Mouse (Mus musculus) MEL (cell line): ENCODE measurements around the gene Snx29. TPM values are rescaled to one million over a fixed set of nuclear protein-coding genes. Genes with fewer than 3 reads are reported as not detected.

Source experiments
- DNase-seq: peaks from one replicate; pipeline ENCODE4 v3.0.0; 2011; ENCODE audit warnings: low read depth, low spot score
- H3K27ac ChIP-seq: 2 replicates; pipeline ENCODE4 v1.5.1; 2012; ENCODE audit warnings: low read depth, mild to moderate bottlenecking, control low read depth, low read length, moderate library complexity; ENCODE audit not compliant: control insufficient read depth
- H3K27me3 ChIP-seq, 2 experiments: fragments of 150-350 bp in 1 of 2; sonication (generic) in 1 of 2; 2 replicates each; pipeline ENCODE4 v1.6.1; 2012; ENCODE audit warnings: low read length in 2 of 2, mild to moderate bottlenecking in 2 of 2, improper control_type of control experiment in 1 of 2, moderate library complexity in 1 of 2; ENCODE audit not compliant: insufficient read depth in 2 of 2, control insufficient read depth in 1 of 2
- H3K36me3 ChIP-seq, 2 experiments: 2 replicates each; pipeline ENCODE4 v1.6.1; 2012 to 2014; ENCODE audit warnings: low read length in 2 of 2, improper control_type of control experiment in 1 of 2, inconsistent platforms in 1 of 2, mild to moderate bottlenecking in 1 of 2; ENCODE audit not compliant: insufficient read depth in 2 of 2, control insufficient read depth in 1 of 2
- H3K4me1 ChIP-seq, 2 experiments: fragments of 150-350 bp in 1 of 2; sonication (generic) in 1 of 2; 2 replicates each; pipeline ENCODE4 v1.6.1; 2012; ENCODE audit warnings: low read length in 2 of 2, improper control_type of control experiment in 1 of 2, mild to moderate bottlenecking in 1 of 2; ENCODE audit not compliant: insufficient read depth in 2 of 2, control insufficient read depth in 1 of 2
- H3K4me3 ChIP-seq, 2 experiments: fragments of 150-350 bp in 1 of 2; sonication (generic) in 1 of 2; 2 replicates each; pipeline ENCODE4 v1.5.1; 2012; ENCODE audit warnings: low read depth in 2 of 2, low read length in 2 of 2, mild to moderate bottlenecking in 2 of 2, moderate library complexity in 2 of 2, control low read depth in 1 of 2, improper control_type of control experiment in 1 of 2; ENCODE audit not compliant: control insufficient read depth in 1 of 2, insufficient read depth in 1 of 2
- H3K79me2 ChIP-seq: 2 replicates; pipeline ENCODE4 v1.6.1; 2012; ENCODE audit warnings: mild to moderate bottlenecking, low read length, moderate library complexity; ENCODE audit not compliant: control insufficient read depth, poor library complexity, insufficient read depth
- H3K9ac ChIP-seq: 2 replicates; pipeline ENCODE4 v1.6.1; 2012; ENCODE audit warnings: low read depth, mild to moderate bottlenecking, control low read depth, low read length, moderate library complexity; ENCODE audit not compliant: control insufficient read depth, poor library complexity, severe bottlenecking
- H3K9me3 ChIP-seq: fragments of 150-350 bp; sonication (generic); replicated peaks from 2 replicates; pipeline ENCODE4 v1.6.1; 2012; ENCODE audit warnings: mild to moderate bottlenecking, low read length, improper control_type of control experiment, moderate library complexity; ENCODE audit not compliant: insufficient read depth
- BHLHE40 ChIP-seq: IDR thresholded peaks from 2 replicates; pipeline ENCODE4 v1.6.1; 2012; ENCODE audit warnings: low read depth, mild to moderate bottlenecking, inconsistent platforms, low read length, improper control_type of control experiment, borderline replicate concordance
- CHD1 ChIP-seq: IDR thresholded peaks from 2 replicates; pipeline ENCODE4 v1.6.1; 2012; ENCODE audit warnings: low read depth, mild to moderate bottlenecking, inconsistent platforms, low read length, improper control_type of control experiment
- CTCF ChIP-seq, 3 experiments: IDR thresholded peaks in 2 of 3; conservative IDR thresholded peaks in 1 of 3; 2 replicates each; pipeline ENCODE4 v1.5.1; 2011 to 2012; ENCODE audit warnings: low read length in 3 of 3, low read depth in 2 of 3, mild to moderate bottlenecking in 2 of 3, improper control_type of control experiment in 1 of 3, inconsistent platforms in 1 of 3, mixed read lengths in 1 of 3, moderate library complexity in 1 of 3; ENCODE audit not compliant: control insufficient read depth in 1 of 3, insufficient read depth in 1 of 3, poor library complexity in 1 of 3, severe bottlenecking in 1 of 3
- E2F4 ChIP-seq: IDR thresholded peaks from 2 replicates; pipeline ENCODE4 v1.6.1; 2011; ENCODE audit warnings: low read depth, low read length, improper control_type of control experiment, borderline replicate concordance
- GATA1 ChIP-seq: IDR thresholded peaks from 2 replicates; pipeline ENCODE4 v1.6.1; 2011; ENCODE audit warnings: low read depth, low read length, improper control_type of control experiment
- HCFC1 ChIP-seq: IDR thresholded peaks from 2 replicates; pipeline ENCODE4 v1.6.1; 2012; ENCODE audit warnings: low read depth, mild to moderate bottlenecking, inconsistent platforms, low read length, improper control_type of control experiment, moderate library complexity
- KAT2A ChIP-seq: conservative IDR thresholded peaks from 2 replicates; pipeline ENCODE4 v1.6.1; 2012; ENCODE audit warnings: low read depth, low read length, improper control_type of control experiment, inconsistent platforms
- MAX ChIP-seq: IDR thresholded peaks from 2 replicates; pipeline ENCODE4 v1.6.1; 2011; ENCODE audit warnings: low read length, improper control_type of control experiment
- MYB ChIP-seq: IDR thresholded peaks from 2 replicates; pipeline ENCODE4 v1.6.1; 2011; ENCODE audit warnings: mild to moderate bottlenecking, low read depth, low read length, improper control_type of control experiment
- MYC ChIP-seq: IDR thresholded peaks from 2 replicates; pipeline ENCODE4 v1.6.1; 2011; ENCODE audit warnings: low read depth, mild to moderate bottlenecking, low read length, improper control_type of control experiment, moderate library complexity
- POLR2AphosphoS2 ChIP-seq: IDR thresholded peaks from 2 replicates; pipeline ENCODE4 v1.6.1; 2011; ENCODE audit warnings: low read length, improper control_type of control experiment
- POLR2AphosphoS5 ChIP-seq: IDR thresholded peaks from 2 replicates; pipeline ENCODE4 v1.6.1; 2012; ENCODE audit warnings: low read depth, borderline replicate concordance, mild to moderate bottlenecking, inconsistent platforms, low read length, moderate library complexity, mixed read lengths
- SIN3A ChIP-seq: IDR thresholded peaks from 2 replicates; pipeline ENCODE4 v1.6.1; 2012; ENCODE audit warnings: low read length, improper control_type of control experiment, inconsistent platforms
- SMC3 ChIP-seq: IDR thresholded peaks from 2 replicates; pipeline ENCODE4 v1.6.1; 2011; ENCODE audit warnings: low read depth, low read length, improper control_type of control experiment
- TAL1 ChIP-seq: IDR thresholded peaks from 2 replicates; pipeline ENCODE4 v1.6.1; 2012; ENCODE audit warnings: mild to moderate bottlenecking, inconsistent platforms, low read length, moderate library complexity, mixed read lengths
- TBP ChIP-seq: IDR thresholded peaks from 2 replicates; pipeline ENCODE4 v1.8.0; 2011; ENCODE audit warnings: low read depth, low read length, improper control_type of control experiment
- TCF12 ChIP-seq: IDR thresholded peaks from 2 replicates; pipeline ENCODE4 v1.6.1; 2014; ENCODE audit warnings: low read depth, mild to moderate bottlenecking, inconsistent platforms, low read length, improper control_type of control experiment, moderate library complexity
- USF1 ChIP-seq: IDR thresholded peaks from 2 replicates; pipeline ENCODE4 v1.6.1; 2014; ENCODE audit warnings: low read depth, mild to moderate bottlenecking, inconsistent platforms, low read length, improper control_type of control experiment, moderate library complexity
- USF2 ChIP-seq, 2 experiments: IDR thresholded peaks; 2 replicates each; pipeline ENCODE4 v1.6.1; 2011 to 2012; ENCODE audit warnings: improper control_type of control experiment in 2 of 2, low read length in 2 of 2, borderline replicate concordance in 1 of 2, inconsistent platforms in 1 of 2, low read depth in 1 of 2, mild to moderate bottlenecking in 1 of 2; ENCODE audit not compliant: insufficient read depth in 1 of 2
- ZNF384 ChIP-seq: IDR thresholded peaks from 2 replicates; pipeline ENCODE4 v1.6.1; 2012; ENCODE audit warnings: low read depth, mild to moderate bottlenecking, inconsistent platforms, low read length, improper control_type of control experiment
- polyA plus RNA-seq, 2 experiments: library from polyadenylated mRNA; stranded (reverse) in 1 of 2; unstranded in 1 of 2; fragments of >175 nt in 1 of 2; fragments of >200 nt in 1 of 2; gene quantifications; 2 replicates each; pipeline versions ENCODE4 v1.2.1 to v1.2.4; 2012; ENCODE audit warnings: low replicate concordance in 2 of 2, low read depth in 1 of 2; ENCODE audit not compliant: insufficient read length in 2 of 2, insufficient read depth in 1 of 2, missing spikeins in 1 of 2
- total RNA-seq: library from RNA; depleted of rRNA; stranded (reverse); fragments of 300-350 nt; gene quantifications from 2 replicates; pipeline ENCODE4 v1.2.3, GENCODE M21; 2012

Snx29 gene
- total and polyA plus RNA-seq, 3 experiments, result 0.72 to 0.73 TPM; not detected in 1

GRCm38 (mm10) chr16:11533441-11533840 lies 210.7 kb downstream of the Snx29 start:
- no peaks in the 10 kb centered on the region for H3K4me1 ChIP-seq
- no peaks in the 10 kb centered on the region for H3K9me3 ChIP-seq
- no peak overlapping the region for H3K9ac ChIP-seq
- H3K4me3 ChIP-seq, result no peak overlapping the region
- H3K79me2 ChIP-seq, result no peaks in the 10 kb centered on the region
- H3K36me3 ChIP-seq, result no peaks in the 10 kb centered on the region
- DNase-seq, result no peak
- no peak for TF ChIP-seq E2F4
- no peak for TF ChIP-seq SMC3
- no peak for TF ChIP-seq ZNF384
- no peak for TF ChIP-seq MYB
- no peak for TF ChIP-seq CHD1
- TF ChIP-seq POLR2AphosphoS5, result no peak
- no peak for TF ChIP-seq TCF12
- TF ChIP-seq HCFC1, result no peak
- no peak for TF ChIP-seq POLR2AphosphoS2
- no peak for TF ChIP-seq TAL1
- TF ChIP-seq MYC, result no peak
- no peak for TF ChIP-seq SIN3A
- TF ChIP-seq USF2 (IDR thresholded peaks at IDR 0.05; ENCODE audit: borderline replicate concordance in 1 of 2, insufficient read depth in 1 of 2, low read depth in 1 of 2, low read length in 2 of 2), result no peak
- TF ChIP-seq CTCF (IDR thresholded peaks at IDR 0.05 in 2 of 3, conservative IDR thresholded peaks at IDR 0.05 in 1 of 3; ENCODE audit: control insufficient read depth in 1 of 3, insufficient read depth in 1 of 3, low read depth in 2 of 3, low read length in 3 of 3, poor library complexity in 1 of 3, severe bottlenecking in 1 of 3), result no peak
- no peak for TF ChIP-seq BHLHE40
- TF ChIP-seq TBP, result no peak
- TF ChIP-seq GATA1, result no peak
- no peak overlapping the region for H3K27ac ChIP-seq
- no peaks in the 10 kb centered on the region for H3K27me3 ChIP-seq

- TF ChIP-seq MAX (no peak), USF1 (no peak), BHLHE40 (no peak), KAT2A (no peak)
- TF ChIP-seq, all 39 proteins: peak for 0
- no peak overlapping the region for H3K9ac ChIP-seq
- no peak overlapping the region for H3K27ac ChIP-seq
- H3K9me3 ChIP-seq, result no peaks in the 10 kb centered on the region
- no peak for DNase-seq
- H3K79me2 ChIP-seq, result no peaks in the 10 kb centered on the region
- H3K4me1 ChIP-seq, result no peaks in the 10 kb centered on the region
- no peaks in the 10 kb centered on the region for H3K36me3 ChIP-seq
- no peak overlapping the region for H3K4me3 ChIP-seq
- H3K27me3 ChIP-seq, result no peaks in the 10 kb centered on the region; a peak in 1 of 4 replicates
These were observed 215.0 kb downstream of the Snx29 start for GRCm38 (mm10) chr16:11537663-11538062.
